Mouse (Mus musculus): ENCODE results near the gene Slc36a2. TPM values are rescaled to one million over a fixed set of nuclear protein-coding genes. Genes with fewer than 3 reads are reported as not detected.
A peak's percentile ranks its signal among the peaks of the same experiment; 100 is the strongest.

The Slc36a2 gene
- polyA plus RNA-seq, 1 experiment from 2014 or later = 5.7 TPM

- peaks cover 7% of the 10 kb centered on the region; the same call in 1 of the 2 replicates for H3K4me1 ChIP-seq (ENCODE audit: insufficient read depth)
- peak overlapping the region; percentile 47 for H3K4me2 ChIP-seq (ENCODE audit: low read depth, low read length)
- no peak overlapping the region for H3K4me3 ChIP-seq (ENCODE audit: low read depth, low read length)
- H3K27me3 ChIP-seq (ENCODE audit: insufficient read depth, low read length) = peaks cover 3% of the 10 kb centered on the region; the same call in 1 of the 2 replicates
- WGBS (ENCODE audit: insufficient replicate concordance) = 44% methylated on average over 7 of the region's 7 CpGs
- DNase-seq (peak; percentile 41), ATAC-seq (peak; percentile 79)
- no peak overlapping the region for H3K27ac ChIP-seq (ENCODE audit: low read depth)
- no peaks in the 10 kb centered on the region for H3K36me3 ChIP-seq (replicated peaks; ENCODE audit: insufficient read depth, low read length)
- H3K9ac ChIP-seq (replicated peaks) = no peak overlapping the region
- H3K9me3 ChIP-seq (ENCODE audit: low read length) = no peaks in the 10 kb centered on the region
- no peak for TF ChIP-seq CTCF (IDR thresholded peaks at IDR 0.05; ENCODE audit: low read depth)
- no peak for TF ChIP-seq EP300 (IDR thresholded peaks at IDR 0.05; ENCODE audit: low read depth)
Measured at GRCm38 (mm10) chr11:55183124-55183523, 1.8 kb downstream of the Slc36a2 start.

- peaks cover 7% of the 10 kb centered on the region; the same call in 1 of the 2 replicates for H3K4me1 ChIP-seq (ENCODE audit: insufficient read depth)
- H3K9me3 ChIP-seq (ENCODE audit: low read length) = no peaks in the 10 kb centered on the region
- no peak for TF ChIP-seq EP300 (IDR thresholded peaks at IDR 0.05; ENCODE audit: low read depth)
- TF ChIP-seq CTCF (IDR thresholded peaks at IDR 0.05; ENCODE audit: low read depth) = no peak
- no peak overlapping the region for H3K27ac ChIP-seq (ENCODE audit: low read depth)
- WGBS (ENCODE audit: insufficient replicate concordance) = 67% methylated on average over 3 of the region's 3 CpGs
- H3K27me3 ChIP-seq (ENCODE audit: insufficient read depth, low read length) = no peaks in the 10 kb centered on the region
- no peak overlapping the region for H3K4me3 ChIP-seq (ENCODE audit: low read depth, low read length)
- H3K36me3 ChIP-seq (replicated peaks; ENCODE audit: insufficient read depth, low read length) = no peaks in the 10 kb centered on the region
- DNase-seq (no peak), ATAC-seq (no peak)
- no peak overlapping the region for H3K9ac ChIP-seq (replicated peaks)
- no peak overlapping the region for H3K4me2 ChIP-seq (ENCODE audit: low read depth, low read length)
Measured at GRCm38 (mm10) chr11:55179856-55180255, 5.0 kb downstream of the Slc36a2 start.

GRCm38 (mm10) chr11:55178830-55179229, 6.0 kb downstream of the Slc36a2 start:
- Histone ChIP-seq H3K27ac (ENCODE audit: low read depth) (no peak overlapping the region), H3K9me3 (ENCODE audit: low read length) (no peaks in the 10 kb centered on the region), H3K36me3 (replicated peaks; ENCODE audit: insufficient read depth, low read length) (no peaks in the 10 kb centered on the region), H3K4me1 (ENCODE audit: insufficient read depth) (peaks cover 7% of the 10 kb centered on the region; the same call in 1 of the 2 replicates), H3K27me3 (ENCODE audit: insufficient read depth, low read length) (no peaks in the 10 kb centered on the region), H3K9ac (replicated peaks) (no peak overlapping the region), H3K4me2 (ENCODE audit: low read depth, low read length) (no peak overlapping the region), H3K4me3 (ENCODE audit: low read depth, low read length) (no peak overlapping the region)
- 70% methylated on average over 4 of the region's 4 CpGs for WGBS (ENCODE audit: insufficient replicate concordance)
- ATAC-seq = peak; percentile 71
- DNase-seq = no peak
- TF ChIP-seq EP300 (IDR thresholded peaks at IDR 0.05; ENCODE audit: low read depth) (no peak), CTCF (IDR thresholded peaks at IDR 0.05; ENCODE audit: low read depth) (no peak)

- Histone ChIP-seq H3K27me3 (ENCODE audit: insufficient read depth, low read length) (no peaks in the 10 kb centered on the region), H3K9me3 (ENCODE audit: low read length) (no peaks in the 10 kb centered on the region), H3K4me1 (ENCODE audit: insufficient read depth) (peaks cover 3% of the 10 kb centered on the region; the same call in 1 of the 2 replicates), H3K4me2 (ENCODE audit: low read depth, low read length) (no peak overlapping the region), H3K27ac (ENCODE audit: low read depth) (no peak overlapping the region), H3K36me3 (replicated peaks; ENCODE audit: insufficient read depth, low read length) (no peaks in the 10 kb centered on the region), H3K9ac (replicated peaks) (no peak overlapping the region), H3K4me3 (ENCODE audit: low read depth, low read length) (no peak overlapping the region)
- TF ChIP-seq CTCF (IDR thresholded peaks at IDR 0.05; ENCODE audit: low read depth) = no peak
- no peak for TF ChIP-seq EP300 (IDR thresholded peaks at IDR 0.05; ENCODE audit: low read depth)
- DNase-seq (no peak), ATAC-seq (no peak)
- WGBS (ENCODE audit: insufficient replicate concordance) = 67% methylated on average over 4 of the region's 4 CpGs
Measured at GRCm38 (mm10) chr11:55170501-55170900, 14.4 kb downstream of the Slc36a2 start.

GRCm38 (mm10) chr11:55168914-55169313, 16.0 kb downstream of the Slc36a2 start:
- H3K9me3 ChIP-seq (ENCODE audit: low read length) = no peaks in the 10 kb centered on the region
- H3K27me3 ChIP-seq (ENCODE audit: insufficient read depth, low read length) = no peaks in the 10 kb centered on the region
- WGBS (ENCODE audit: insufficient replicate concordance) = 67% methylated on average over 6 of the region's 6 CpGs
- ATAC-seq (peak; percentile 71), DNase-seq (no peak)
- TF ChIP-seq CTCF (IDR thresholded peaks at IDR 0.05; ENCODE audit: low read depth) (no peak), EP300 (IDR thresholded peaks at IDR 0.05; ENCODE audit: low read depth) (no peak)
- H3K4me1 ChIP-seq (ENCODE audit: insufficient read depth) = peaks cover 3% of the 10 kb centered on the region; the same call in 1 of the 2 replicates
- H3K27ac ChIP-seq (ENCODE audit: low read depth) = peak overlapping the region; percentile 11; the same call in 1 of the 2 replicates
- H3K4me2 ChIP-seq (ENCODE audit: low read depth, low read length) = no peak overlapping the region
- H3K4me3 ChIP-seq (ENCODE audit: low read depth, low read length) = no peak overlapping the region
- H3K36me3 ChIP-seq (replicated peaks; ENCODE audit: insufficient read depth, low read length) = no peaks in the 10 kb centered on the region
- H3K9ac ChIP-seq (replicated peaks) = 0 out of 2 replicates have a peak overlapping the region, but pooled peaks have one; percentile 11

- WGBS (ENCODE audit: insufficient replicate concordance) = 59% methylated on average over 4 of the region's 4 CpGs
- peak; percentile 95 for ATAC-seq
Measured at GRCm38 (mm10) chr11:55168504-55168903, 16.4 kb downstream of the Slc36a2 start.

More at GRCm38 (mm10) chr11:55168504-55168903, 16.4 kb downstream of the Slc36a2 start:
- Histone ChIP-seq H3K27ac (ENCODE audit: low read depth) (peak overlapping the region; percentile 11; the same call in 1 of the 2 replicates), H3K4me1 (ENCODE audit: insufficient read depth) (peaks cover 3% of the 10 kb centered on the region; the same call in 1 of the 2 replicates), H3K9me3 (ENCODE audit: low read length) (no peaks in the 10 kb centered on the region), H3K9ac (replicated peaks) (no peak overlapping the region), H3K27me3 (ENCODE audit: insufficient read depth, low read length) (no peaks in the 10 kb centered on the region), H3K4me2 (ENCODE audit: low read depth, low read length) (no peak overlapping the region), H3K4me3 (ENCODE audit: low read depth, low read length) (no peak overlapping the region), H3K36me3 (replicated peaks; ENCODE audit: insufficient read depth, low read length) (no peaks in the 10 kb centered on the region)
- no peak for DNase-seq
- TF ChIP-seq CTCF (IDR thresholded peaks at IDR 0.05; ENCODE audit: low read depth) = no peak
- no peak for TF ChIP-seq EP300 (IDR thresholded peaks at IDR 0.05; ENCODE audit: low read depth)

Measured in liver, postnatal 0 days (tissue).